Mouse (Mus musculus) limb, embryonic 11.5 days (tissue): ENCODE results near the gene Galnt16. TPM values are rescaled to one million over a fixed set of nuclear protein-coding genes. Genes with fewer than 3 reads are reported as not detected.

Source experiments
- ATAC-seq: fragments of 200-750 bp; cut with Nextera tagmentation; 2 replicates; pipeline ENCODE4 v1.8.0; 2017; ENCODE audit warnings: low read depth; ENCODE audit not compliant: insufficient number of reproducible peaks, low FRiP score, low TSS enrichment
- DNase-seq: peaks from one replicate; pipeline ENCODE4 v3.0.0-alpha.2; 2015; ENCODE audit warnings: low spot score
- H3K27ac ChIP-seq: fragments of 300-500 bp; sonication (generic); replicated peaks from 2 replicates; pipeline ENCODE4 v1.5.1; 2014; ENCODE audit warnings: low read depth, mild to moderate bottlenecking, low read length
- H3K27me3 ChIP-seq: fragments of 300-500 bp; sonication (generic); 2 replicates; pipeline ENCODE4 v1.6.1; 2014; ENCODE audit warnings: mild to moderate bottlenecking, low read length, mixed read lengths; ENCODE audit not compliant: control insufficient read depth, insufficient read depth
- H3K36me3 ChIP-seq: fragments of 300-500 bp; sonication (generic); 2 replicates; pipeline ENCODE4 v1.6.1; 2014; ENCODE audit warnings: mild to moderate bottlenecking, low read length, moderate library complexity, mixed read lengths; ENCODE audit not compliant: control insufficient read depth, insufficient read depth
- H3K4me1 ChIP-seq: fragments of 300-500 bp; sonication (generic); 2 replicates; pipeline ENCODE4 v1.6.1; 2014; ENCODE audit warnings: low read length, mixed read lengths; ENCODE audit not compliant: control insufficient read depth, insufficient read depth
- H3K4me2 ChIP-seq: fragments of 300-500 bp; sonication (generic); 2 replicates; pipeline ENCODE4 v1.6.1; 2014; ENCODE audit warnings: low read depth, mild to moderate bottlenecking, moderate library complexity; ENCODE audit not compliant: severe bottlenecking
- H3K4me3 ChIP-seq: fragments of 300-500 bp; sonication (generic); 2 replicates; pipeline ENCODE4 v1.5.1; 2014; ENCODE audit warnings: low read depth, low read length
- H3K9ac ChIP-seq: fragments of 300-500 bp; sonication (generic); 2 replicates; pipeline ENCODE4 v1.6.1; 2014; ENCODE audit warnings: mild to moderate bottlenecking, low read length
- H3K9me3 ChIP-seq: fragments of 300-500 bp; sonication (generic); 2 replicates; pipeline ENCODE4 v1.6.1; 2016; ENCODE audit warnings: low read length; ENCODE audit not compliant: control insufficient read depth
- WGBS: fragments of 180-500 bp; shearing (Covaris S2); extraction: QIAGEN DNeasy Blood & Tissue Kit; methylation state at CpG from one replicate; pipeline ENCODE4 v1.1.7; 2014; 5-methylcytosine and 5-hydroxymethylcytosine counted together
- polyA plus RNA-seq: library from polyadenylated mRNA; unstranded; fragments of >200 nt; fragmentation: Nextera tagmentation; extraction: Ambion mirVana; gene quantifications from 2 replicates; pipeline ENCODE4 v1.2.1, GENCODE M21; 2014

Galnt16 gene
- polyA plus RNA-seq, 1 experiment from 2014 or later: 3.3 TPM

GRCm38 (mm10) chr12:80500506-80500905, 17.6 kb upstream of the Galnt16 start:
- Histone ChIP-seq H3K27ac (no peak overlapping the region), H3K4me1 (no peaks in the 10 kb centered on the region), H3K36me3 (no peaks in the 10 kb centered on the region), H3K4me2 (no peak overlapping the region), H3K9ac (no peak overlapping the region), H3K4me3 (no peak overlapping the region), H3K27me3 (no peaks in the 10 kb centered on the region), H3K9me3 (no peaks in the 10 kb centered on the region)
- DNase-seq (no peak), ATAC-seq (no peak)
- 46% methylated on average over 1 of the region's 1 CpGs for WGBS

- no peak overlapping the region for H3K4me2 ChIP-seq
- H3K36me3 ChIP-seq: no peaks in the 10 kb centered on the region
- DNase-seq: no peak
- no peak overlapping the region for H3K9ac ChIP-seq
- no peak overlapping the region for H3K4me3 ChIP-seq
- H3K4me1 ChIP-seq: 0 out of 2 replicates have a peak, but pooled peaks cover 10% of the 10 kb centered on the region
- ATAC-seq: no peak
- H3K27me3 ChIP-seq: no peaks in the 10 kb centered on the region
- H3K27ac ChIP-seq: no peak overlapping the region
- no peaks in the 10 kb centered on the region for H3K9me3 ChIP-seq
- 67% methylated on average over 5 of the region's 5 CpGs for WGBS
Measured at GRCm38 (mm10) chr12:80504718-80505117, 13.4 kb upstream of the Galnt16 start.

- WGBS: 36% methylated on average over 14 of the region's 14 CpGs
- Histone ChIP-seq H3K27me3 (no peaks in the 10 kb centered on the region), H3K9me3 (no peaks in the 10 kb centered on the region), H3K27ac (no peak overlapping the region), H3K4me3 (no peak overlapping the region), H3K9ac (no peak overlapping the region), H3K4me1 (0 out of 2 replicates have a peak, but pooled peaks cover 10% of the 10 kb centered on the region), H3K4me2 (no peak overlapping the region), H3K36me3 (no peaks in the 10 kb centered on the region)
- ATAC-seq (no peak), DNase-seq (no peak)
Measured at GRCm38 (mm10) chr12:80507041-80507745, 10.9 kb upstream of the Galnt16 start.

- Histone ChIP-seq H3K27me3 (peaks cover 53% of the 10 kb centered on the region), H3K9me3 (no peaks in the 10 kb centered on the region), H3K9ac (peak overlapping the region; percentile 63; the same call in 1 of the 2 replicates), H3K36me3 (no peaks in the 10 kb centered on the region), H3K4me3 (peak overlapping the region; percentile 69), H3K27ac (no peak overlapping the region), H3K4me2 (peak overlapping the region; percentile 95), H3K4me1 (peaks cover 3% of the 10 kb centered on the region; the same call in 1 of the 2 replicates)
- ATAC-seq (no peak), DNase-seq (peak; percentile 76)
- WGBS: 0% methylated on average over 25 of the region's 25 CpGs
Measured at GRCm38 (mm10) chr12:80518393-80518756, 298 bp downstream of the Galnt16 start.

- Histone ChIP-seq H3K27ac (no peak overlapping the region), H3K36me3 (no peaks in the 10 kb centered on the region), H3K27me3 (peaks cover 53% of the 10 kb centered on the region), H3K9ac (peak overlapping the region; percentile 63), H3K4me1 (peaks cover 3% of the 10 kb centered on the region; the same call in 1 of the 2 replicates), H3K4me2 (peak overlapping the region; percentile 95), H3K9me3 (no peaks in the 10 kb centered on the region), H3K4me3 (peak overlapping the region; percentile 69)
- no peak for DNase-seq
- under 1% methylated on average over 80 of the region's 90 CpGs for WGBS
- peak; percentile 58; the same call in 1 of the 2 replicates for ATAC-seq
Measured at GRCm38 (mm10) chr12:80518757-80519620, 912 bp downstream of the Galnt16 start.

- peak; percentile 69 for DNase-seq
- H3K4me3 ChIP-seq: peak overlapping the region; percentile 69
- no peaks in the 10 kb centered on the region for H3K36me3 ChIP-seq
- ATAC-seq: peak; percentile 61
- H3K9me3 ChIP-seq: no peaks in the 10 kb centered on the region
- peaks cover 53% of the 10 kb centered on the region for H3K27me3 ChIP-seq
- H3K27ac ChIP-seq: no peak overlapping the region
- peak overlapping the region; percentile 63 for H3K9ac ChIP-seq
- whole genome bisulfite sequencing: under 1% methylated on average over 41 of the region's 43 CpGs
- peaks cover 3% of the 10 kb centered on the region; the same call in 1 of the 2 replicates for H3K4me1 ChIP-seq
- peak overlapping the region; percentile 95 for H3K4me2 ChIP-seq
Measured at GRCm38 (mm10) chr12:80519621-80520332, 1.7 kb downstream of the Galnt16 start.

GRCm38 (mm10) chr12:80522006-80522405, 3.9 kb downstream of the Galnt16 start:
- no peak overlapping the region for H3K4me2 ChIP-seq
- no peak overlapping the region for H3K27ac ChIP-seq
- no peaks in the 10 kb centered on the region for H3K9me3 ChIP-seq
- ATAC-seq: no peak
- peaks cover 44% of the 10 kb centered on the region for H3K27me3 ChIP-seq
- H3K36me3 ChIP-seq: no peaks in the 10 kb centered on the region
- peaks cover 7% of the 10 kb centered on the region for H3K4me1 ChIP-seq
- DNase-seq: no peak
- 73% methylated on average over 3 of the region's 3 CpGs for WGBS
- no peak overlapping the region for H3K9ac ChIP-seq
- H3K4me3 ChIP-seq: no peak overlapping the region
